Mouse (Mus musculus) cerebral cortex, adult 2 months (tissue): ENCODE measurements around the gene Kcmf1.

Experiments
- WGBS: fragments of 180-500 bp; shearing (Covaris S2); methylation state at CpG from one replicate; pipeline ENCODE4 v1.1.7; 2018; 5-methylcytosine and 5-hydroxymethylcytosine counted together

Kcmf1 gene

DNA sequence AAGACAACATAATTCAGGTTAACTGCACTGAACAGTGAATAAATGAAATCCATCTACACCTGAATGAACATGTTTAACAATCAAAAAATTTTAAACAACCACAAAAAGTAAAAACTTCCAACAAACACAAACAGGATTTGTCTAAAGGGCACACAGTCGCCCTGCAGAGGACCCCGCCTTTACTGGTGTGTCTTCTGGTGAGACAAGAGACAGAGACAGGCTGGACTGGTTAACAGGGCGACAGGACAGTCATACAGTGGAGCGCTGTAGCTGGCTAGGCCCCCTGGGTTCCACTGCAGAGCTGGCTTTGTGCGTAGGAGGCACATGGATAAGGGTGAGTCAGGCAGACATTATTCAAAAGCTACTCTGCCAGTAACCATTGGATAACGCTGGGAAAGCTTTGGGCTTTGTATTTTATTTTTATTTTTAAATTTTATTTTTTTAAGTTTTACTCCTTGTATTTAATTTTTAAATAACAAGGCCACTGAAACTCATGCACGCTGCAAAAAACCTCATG lies 57.7 kb downstream of the Kcmf1 start:
- 80% methylated on average over 7 of the region's 7 CpGs for WGBS

DNA sequence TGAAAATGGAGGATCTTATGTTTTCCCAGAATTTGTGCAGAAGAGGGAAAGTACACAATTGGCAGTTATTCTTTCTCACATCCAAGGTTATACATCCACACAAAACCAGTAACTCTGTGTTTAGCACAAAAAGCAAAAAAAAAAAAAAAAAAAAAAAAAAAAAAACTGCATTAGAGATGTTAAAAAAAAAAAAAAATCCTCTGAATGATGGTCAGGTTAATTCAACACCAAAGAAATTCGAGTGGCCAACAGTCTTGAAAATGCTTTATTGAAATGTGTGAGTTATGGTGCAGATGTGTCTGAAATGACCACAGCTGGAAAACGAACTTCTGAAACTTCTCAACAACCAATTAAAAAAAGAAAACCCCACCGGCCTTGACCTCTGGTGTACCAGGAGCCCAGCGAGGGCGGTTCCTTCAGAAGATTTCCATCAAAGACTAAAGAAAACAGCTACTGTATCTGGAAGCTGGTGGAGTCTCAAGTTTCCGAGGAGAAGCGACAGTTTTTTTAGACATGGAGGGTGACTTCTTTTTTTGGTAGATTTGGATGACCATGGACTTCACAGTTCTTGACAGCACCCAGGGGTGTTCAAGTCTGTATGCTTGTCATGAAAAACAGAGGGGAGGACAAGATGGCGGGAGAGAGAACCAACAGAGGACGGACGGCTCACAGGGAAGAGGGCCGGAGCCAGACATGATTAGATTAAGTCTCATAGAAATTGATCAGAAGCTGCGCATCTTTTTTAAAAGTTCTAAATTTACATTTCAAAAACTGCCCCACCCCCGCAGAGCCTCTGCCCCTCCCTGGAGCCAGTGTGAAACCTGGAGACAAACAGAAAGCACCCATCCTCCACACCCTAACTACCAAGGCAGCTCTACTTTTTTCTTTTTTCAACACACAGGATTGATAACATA lies 58.7 kb downstream of the Kcmf1 start:
- 88% methylated on average over 13 of the region's 13 CpGs for WGBS

- WGBS = 83% methylated on average over 4 of the region's 4 CpGs
Observed at GRCm38 (mm10) chr6:72837756-72838155, 62.0 kb downstream of the Kcmf1 start.

GRCm38 (mm10) chr6:72834518-72834917 lies 65.3 kb downstream of the Kcmf1 start:
- 32% methylated on average over 4 of the region's 4 CpGs for WGBS

GRCm38 (mm10) chr6:72831858-72832257 lies 67.9 kb downstream of the Kcmf1 start:
- WGBS = 46% methylated on average over 3 of the region's 3 CpGs

GRCm38 (mm10) chr6:72831276-72831675 lies 68.5 kb downstream of the Kcmf1 start:
- 39% methylated on average over 3 of the region's 3 CpGs for WGBS

GRCm38 (mm10) chr6:72828857-72829256 lies 70.9 kb downstream of the Kcmf1 start:
- WGBS = 86% methylated on average over 3 of the region's 3 CpGs

- WGBS = 18% methylated on average over 9 of the region's 9 CpGs
Observed at GRCm38 (mm10) chr6:72828037-72828436, 71.7 kb downstream of the Kcmf1 start.

DNA sequence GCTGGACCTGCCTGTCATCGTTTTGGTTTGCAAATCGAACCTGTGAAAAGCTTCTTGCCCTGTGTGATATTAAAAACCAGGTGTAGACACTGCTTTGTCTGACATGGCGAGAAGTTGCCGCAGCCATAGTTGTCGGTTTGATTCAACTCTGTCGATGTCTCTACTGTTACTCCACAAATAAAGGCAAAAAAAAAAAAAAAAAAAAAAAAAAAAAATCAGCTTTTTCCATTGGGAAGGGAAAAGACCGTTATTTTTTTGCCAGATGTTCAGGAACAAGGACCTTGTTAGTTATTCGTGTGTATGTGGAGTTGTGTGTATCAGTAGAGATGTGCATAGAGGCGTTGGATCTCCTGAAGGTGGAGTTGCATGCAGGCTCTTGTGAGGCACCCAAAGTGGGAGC lies 74.0 kb downstream of the Kcmf1 start:
- WGBS = 66% methylated on average over 9 of the region's 9 CpGs

- WGBS = 13% methylated on average over 26 of the region's 26 CpGs
Observed at GRCm38 (mm10) chr6:72824971-72825737, 74.6 kb downstream of the Kcmf1 start.

DNA sequence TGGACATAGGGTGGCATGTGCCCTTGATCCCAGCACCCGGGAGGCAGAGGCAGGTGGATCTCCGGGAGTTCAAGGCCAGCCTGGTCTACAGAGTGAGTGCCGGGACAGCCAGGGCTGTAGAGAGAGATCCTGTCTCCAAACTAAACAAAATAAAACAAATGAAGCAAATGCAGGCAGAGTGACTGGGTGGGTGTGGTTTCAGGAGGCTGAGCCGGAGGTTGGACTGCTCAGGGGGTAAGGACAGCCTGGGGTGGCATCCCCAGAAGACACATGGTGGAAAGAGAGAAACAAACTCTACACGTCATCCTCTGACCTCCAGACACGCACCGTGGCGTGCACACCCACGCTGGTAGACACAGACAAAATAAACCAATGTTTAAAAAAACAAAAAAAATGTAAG lies 86.3 kb downstream of the Kcmf1 start:
- WGBS = 64% methylated on average over 9 of the region's 9 CpGs

DNA sequence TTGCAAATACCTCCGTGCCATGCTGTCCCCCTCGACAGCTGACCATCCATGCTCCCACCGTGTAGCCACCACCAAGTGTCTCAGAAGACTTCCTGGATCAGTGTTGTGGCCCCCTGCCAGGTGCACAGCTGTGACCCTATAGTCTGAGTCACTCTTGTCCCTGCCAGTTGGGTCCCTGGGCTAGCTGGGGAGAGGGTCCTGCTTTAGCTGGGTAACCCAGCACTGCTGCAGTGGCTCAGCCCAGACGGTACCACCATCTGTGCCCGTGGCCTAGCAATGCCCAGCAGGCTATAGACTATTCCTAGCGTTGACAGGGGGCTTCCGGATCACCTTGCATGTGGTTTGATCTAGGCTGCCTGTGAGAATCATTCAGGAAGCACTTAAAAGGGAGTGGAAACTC lies 89.5 kb downstream of the Kcmf1 start:
- 80% methylated on average over 7 of the region's 7 CpGs for WGBS

DNA sequence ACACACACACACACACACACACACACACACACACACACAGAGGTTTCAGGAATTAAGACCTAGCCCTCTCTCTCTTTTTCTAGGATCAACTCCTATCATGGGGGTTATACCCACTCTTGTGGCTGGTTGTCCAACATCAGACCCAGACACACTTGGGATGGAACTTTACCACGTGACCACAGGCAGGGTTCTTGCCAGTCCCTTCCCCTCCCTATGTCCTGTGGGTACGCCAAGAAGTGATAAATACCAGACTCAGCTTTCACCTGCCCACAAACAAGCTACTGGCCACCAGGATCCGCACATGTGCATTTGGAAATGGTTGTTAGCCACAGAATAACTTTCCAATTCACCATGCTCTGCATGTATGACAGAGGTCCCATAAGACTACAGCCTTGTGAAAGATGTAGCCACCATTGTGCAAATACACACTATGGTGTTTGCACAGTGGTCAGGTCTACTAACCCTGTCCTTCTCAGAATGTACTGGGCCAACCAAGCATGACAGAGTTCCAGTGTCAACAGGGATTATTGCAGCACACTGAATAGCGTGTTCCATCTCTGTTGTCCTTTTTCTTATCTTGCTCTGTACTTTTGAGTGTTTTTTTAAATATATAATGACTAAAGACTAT lies 90.1 kb downstream of the Kcmf1 start:
- WGBS = 87% methylated on average over 4 of the region's 4 CpGs

DNA sequence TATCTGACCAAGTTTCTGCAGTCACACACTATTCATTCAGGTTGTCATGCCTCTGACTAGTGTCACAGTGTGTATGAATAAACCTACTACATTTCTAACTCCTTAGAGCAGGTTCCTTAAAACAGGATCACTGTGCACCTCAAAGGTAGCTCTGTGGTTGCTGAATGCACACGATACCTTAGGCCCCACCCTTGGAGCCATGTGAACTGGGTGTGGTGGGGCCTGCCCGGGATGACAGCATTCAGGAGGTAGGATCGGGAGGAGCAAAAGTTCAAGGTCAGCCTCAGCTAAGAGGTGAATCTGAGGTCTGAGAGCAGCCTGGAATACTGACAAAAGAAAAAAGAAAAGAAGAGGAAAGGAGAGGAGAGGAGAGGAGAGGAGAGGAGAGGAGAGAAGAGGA lies 91.4 kb downstream of the Kcmf1 start:
- WGBS = 82% methylated on average over 3 of the region's 3 CpGs

- WGBS = 88% methylated on average over 6 of the region's 6 CpGs
Observed at GRCm38 (mm10) chr6:72803669-72804068, 96.1 kb downstream of the Kcmf1 start.

DNA sequence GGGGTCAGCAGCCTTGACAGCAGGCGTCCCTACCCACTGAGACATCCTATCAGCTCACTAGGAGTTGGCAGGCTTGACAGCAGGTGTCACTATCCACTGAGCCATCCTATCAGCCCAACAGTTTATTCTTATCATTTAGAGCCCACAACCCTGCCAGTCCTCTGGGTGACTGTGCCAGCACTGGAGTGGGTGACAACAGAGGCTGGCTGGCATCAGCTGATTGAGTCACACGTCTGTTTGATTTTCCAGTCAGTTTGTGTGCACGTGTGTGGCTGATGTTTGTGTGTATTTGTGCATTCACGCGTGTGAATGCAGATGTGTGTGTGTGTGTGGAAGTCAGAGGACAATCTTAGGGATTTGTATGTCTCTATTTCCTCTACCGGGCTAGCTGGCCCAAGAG lies 97.7 kb downstream of the Kcmf1 start:
- 81% methylated on average over 6 of the region's 6 CpGs for WGBS

- 61% methylated on average over 2 of the region's 2 CpGs for WGBS
Observed at GRCm38 (mm10) chr6:72800641-72801040, 99.1 kb downstream of the Kcmf1 start.

GRCm38 (mm10) chr6:72795444-72795843 lies 104.3 kb downstream of the Kcmf1 start:
- WGBS = 69% methylated on average over 16 of the region's 16 CpGs

DNA sequence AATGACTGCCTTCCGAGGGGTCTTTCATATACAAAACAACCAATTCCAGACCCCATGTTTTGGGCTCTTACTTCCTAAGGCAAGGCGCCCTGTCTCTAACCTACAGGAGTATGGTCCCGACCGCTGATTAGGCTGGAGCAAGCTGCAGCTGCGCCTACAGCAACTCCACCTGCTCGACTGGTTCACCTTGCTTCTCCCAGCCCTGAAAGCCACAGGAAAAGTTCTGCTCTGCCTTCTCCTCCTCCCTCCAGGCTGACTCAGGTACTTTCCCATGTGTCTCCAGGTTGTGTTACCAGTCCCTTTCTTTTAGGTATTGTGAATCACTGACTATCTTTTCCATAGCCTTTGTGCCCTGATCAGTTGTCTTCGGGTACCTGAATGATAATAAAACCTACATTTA lies 104.9 kb downstream of the Kcmf1 start:
- 70% methylated on average over 7 of the region's 7 CpGs for WGBS

DNA sequence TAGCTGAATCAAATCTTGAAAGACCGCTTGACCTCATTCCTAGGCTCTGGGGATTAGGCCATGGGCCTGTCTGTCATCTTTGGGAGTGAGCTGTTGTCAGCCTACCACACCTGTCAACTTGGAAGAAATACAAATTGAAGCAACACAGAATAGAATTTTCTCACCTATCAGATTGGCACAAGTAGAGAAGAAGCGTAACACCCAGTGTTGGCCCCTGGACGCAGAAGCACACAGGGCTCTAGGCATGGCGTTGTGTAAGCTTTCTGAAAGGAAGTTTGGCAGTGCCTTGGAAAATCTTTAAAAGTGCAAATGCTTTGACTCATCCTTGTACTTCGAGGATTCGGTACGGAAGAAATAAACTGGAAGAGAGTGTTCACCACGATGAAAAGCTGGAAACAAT lies 107.1 kb downstream of the Kcmf1 start:
- WGBS = 79% methylated on average over 8 of the region's 8 CpGs
